Mouse (Mus musculus) mesoderm, embryonic 11.5 days (tissue): Measurements from ENCODE around the gene 5730480H06Rik.

Experiments
- DNase-seq: peaks from one replicate; pipeline ENCODE4 v3.0.0-alpha.2; 2012; ENCODE audit warnings: low read depth, low spot score

Gene 5730480H06Rik

DNA sequence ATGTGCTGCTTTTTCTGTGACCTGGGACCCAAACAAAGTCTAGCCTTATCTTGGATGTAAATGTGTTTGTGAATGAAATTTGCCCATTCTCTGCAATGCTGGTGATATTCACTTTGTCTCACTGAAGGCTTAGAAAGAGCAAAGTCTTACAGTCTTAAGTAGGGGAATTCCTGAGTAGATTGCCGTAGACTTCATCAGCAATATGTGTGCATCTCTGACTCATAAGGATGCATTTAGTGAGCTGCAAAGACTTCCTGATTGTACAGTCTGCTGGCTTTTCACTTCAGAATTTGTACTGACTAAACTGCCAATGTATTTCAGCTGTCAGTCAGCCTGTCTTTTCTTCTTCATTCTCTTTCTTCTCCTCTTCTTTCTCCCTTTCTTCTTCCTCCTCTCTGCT lies 94.2 kb downstream of the 5730480H06Rik start:
- no peak for DNase-seq

DNA sequence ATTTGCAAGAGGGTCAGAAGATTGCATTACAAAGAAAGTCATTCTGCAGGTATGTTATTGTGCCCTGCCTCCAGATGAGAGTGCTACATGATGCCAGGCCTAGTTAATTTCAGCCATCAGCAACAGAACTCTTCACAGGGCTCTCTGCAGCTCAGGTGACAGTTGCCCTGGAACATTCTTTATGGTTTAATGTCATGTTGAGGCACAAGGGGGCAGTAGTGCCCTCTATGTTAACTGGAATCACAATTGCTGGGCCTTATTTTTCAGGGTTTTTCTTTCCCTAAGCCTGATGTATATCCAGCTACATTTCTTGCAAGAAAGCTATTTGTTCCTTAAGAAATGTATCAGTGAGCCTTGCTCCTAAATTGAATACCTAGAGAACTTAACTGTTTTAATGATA lies 102.7 kb downstream of the 5730480H06Rik start:
- peak; percentile 56 for DNase-seq

DNA sequence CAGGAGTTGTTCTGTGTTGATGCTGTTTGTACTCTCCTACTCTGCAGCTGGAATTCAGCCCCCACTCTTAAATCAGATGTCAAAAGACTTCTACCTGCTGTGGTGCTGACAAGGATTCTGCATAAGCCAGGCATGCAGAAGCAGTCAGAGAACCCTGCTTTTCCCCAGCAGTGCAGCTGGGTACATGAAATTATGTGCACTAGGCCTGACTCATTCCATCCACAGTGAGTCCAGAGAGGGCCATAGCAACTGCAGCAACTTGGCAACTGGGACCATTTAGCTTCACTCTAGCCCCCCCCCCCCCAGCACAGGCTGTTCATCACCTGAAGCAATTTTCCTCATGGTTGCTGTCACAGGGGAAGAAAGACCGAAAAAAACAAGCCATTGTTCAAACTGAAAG lies 121.1 kb downstream of the 5730480H06Rik start:
- no peak for DNase-seq

DNA sequence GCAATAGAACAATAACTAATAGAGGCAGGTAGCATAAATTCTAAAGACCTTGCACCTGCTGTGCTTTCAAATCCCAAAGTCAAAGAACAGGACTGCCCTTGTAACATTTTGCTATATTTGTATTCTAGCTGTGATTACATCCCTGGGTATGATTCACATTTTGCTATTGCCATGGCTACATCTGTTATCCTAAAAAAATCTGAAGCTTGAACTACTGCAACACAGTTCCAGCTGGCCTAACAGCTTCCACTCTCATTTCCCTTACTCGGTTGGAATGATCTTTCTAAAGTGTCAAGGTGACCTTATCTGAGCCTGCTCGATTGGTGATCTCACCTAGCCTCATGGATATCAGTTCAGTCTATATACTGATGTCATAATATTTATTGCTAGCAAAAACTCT lies 132.5 kb downstream of the 5730480H06Rik start:
- DNase-seq: no peak
